Mouse (Mus musculus) embryonic stem cell, embryonic (primary cell): Measurements from ENCODE around the gene Zfp746.
"Not testable (repeated sequence)": the region's sequence is repeated elsewhere in the genome, so short reads cannot be mapped to it uniquely, and the experiment has no call there.

Experiments used
- CTCF ChIA-PET, 4 experiments: fragments of 300-600 bp in 2 of 4; fragments of 350-600 bp in 2 of 4; sonication (Branson Sonifier 250); formaldehyde crosslinking; loops; one replicate each; lab custom pipeline; 2022; ENCODE audit warnings: inconsistent platforms in 2 of 4; lab: Charles Lee
- POLR2A ChIA-PET, 4 experiments: fragments of 300-600 bp in 2 of 4; fragments of 350-600 bp in 2 of 4; sonication (Branson Sonifier 250); formaldehyde crosslinking; loops; one replicate each; lab custom pipeline; 2022; ENCODE audit warnings: antibody characterized with exemption in 4 of 4, inconsistent platforms in 1 of 4; lab: Charles Lee

Gene Zfp746

DNA sequence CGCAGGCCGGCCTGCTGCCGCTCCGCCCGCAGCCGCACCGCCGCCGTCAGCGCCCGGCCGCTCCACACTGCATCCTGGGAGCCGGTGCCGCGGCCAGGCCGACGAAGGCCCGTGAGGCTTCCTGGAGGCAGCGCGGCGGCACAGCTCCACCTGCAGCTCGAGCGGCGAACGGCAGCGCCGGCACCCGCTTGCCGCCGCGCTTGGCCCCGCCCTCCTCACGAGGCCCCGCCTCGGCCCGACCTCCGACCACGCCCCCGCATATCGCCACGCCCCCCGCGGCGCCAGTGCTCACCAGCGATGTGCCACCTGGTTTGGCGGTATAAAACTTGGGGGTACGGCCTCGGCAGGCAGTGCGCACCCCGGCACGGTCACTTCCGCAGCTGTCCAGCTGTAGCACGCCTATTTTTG, at the start of gene Zfp746:
Zfp746 (minus strand) TSS at position 123 of the 408 bp plus-strand sequence.
- CTCF ChIA-PET, result interaction anchor here (0.6 to 2.4 kb wide), 9 partner anchors 8 to 251 kb away, joined by 3 to 10 read pairs (median 5); partner anchors contain the start of gene Zfp398 (in 3 of the 4)
- POLR2A ChIA-PET, result interaction anchor here in 3 of 4 experiments (0.8 to 5.4 kb wide), 13 partner anchors 9 to 267 kb away, joined by 3 to 27 read pairs (median 4); no protein-coding TSS in a partner anchor

DNA sequence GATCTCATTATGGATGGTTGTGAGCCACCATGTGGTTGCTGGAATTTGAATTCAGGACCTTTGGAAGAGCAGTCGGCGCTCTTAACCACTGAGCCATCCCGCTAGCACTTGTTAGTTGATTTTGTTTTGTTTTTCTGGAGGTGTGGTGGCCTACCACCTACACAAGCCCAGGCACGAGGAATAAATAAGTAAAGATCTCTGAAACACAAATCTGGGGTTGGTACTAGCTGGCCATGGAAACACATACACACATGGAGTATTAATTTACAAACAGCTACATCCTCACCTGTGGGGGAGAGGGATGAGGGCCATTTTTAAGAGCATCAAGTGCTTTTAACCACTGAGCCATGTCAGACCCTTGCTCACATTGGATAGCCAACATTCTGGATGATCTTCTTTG, 34.7 kb upstream of the Zfp746 start:
- POLR2A ChIA-PET, CTCF ChIA-PET: not testable (repeated sequence)

DNA sequence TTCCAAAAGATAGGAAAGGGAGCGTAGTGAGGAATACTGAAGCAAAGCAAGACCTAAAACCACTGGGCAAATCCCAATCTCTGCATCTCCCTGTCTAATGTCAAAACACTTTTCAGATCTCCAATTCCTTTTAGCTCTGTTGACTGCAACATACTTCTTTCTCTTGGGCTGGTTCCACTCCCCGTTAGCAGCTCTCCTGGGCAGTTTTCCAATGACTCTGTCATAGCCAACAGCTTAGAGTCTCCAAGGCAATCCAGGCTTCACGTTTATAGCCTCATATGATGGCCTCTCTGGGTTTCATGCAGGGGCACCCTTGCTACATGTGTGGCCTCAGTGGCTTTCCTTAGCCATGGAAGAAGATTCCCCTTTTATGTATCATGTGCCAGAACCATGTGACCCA, 29.6 kb upstream of the Zfp746 start:
- ChIA-PET POLR2A (interaction anchor here in 2 of 4 experiments (0.6 kb wide), 2 partner anchors 417 to 601 kb away, joined by 3 to 4 read pairs; no protein-coding TSS in a partner anchor), CTCF (interaction anchor here in 1 of 4 experiments (0.6 kb wide), 1 partner anchor 30 kb away, joined by 4 read pairs; no protein-coding TSS in a partner anchor)

GRCm38 (mm10) chr6:48086957-48087715, 743 bp upstream of the Zfp746 start:
- ChIA-PET CTCF (interaction anchor here (0.9 to 2.4 kb wide), 7 partner anchors 71 to 252 kb away, joined by 3 to 10 read pairs (median 6); partner anchors contain the start of gene Zfp398 (in 3 of the 4)), POLR2A (interaction anchor here in 2 of 4 experiments (0.6 to 5.4 kb wide), 8 partner anchors 8 to 468 kb away, joined by 3 to 27 read pairs (median 4); no protein-coding TSS in a partner anchor)

- ChIA-PET CTCF (interaction anchor here (0.6 to 2.4 kb wide), 10 partner anchors 7 to 251 kb away, joined by 3 to 10 read pairs (median 4); partner anchors contain the start of gene Zfp398 (in 3 of the 4)), POLR2A (interaction anchor here in 3 of 4 experiments (0.6 to 5.4 kb wide), 25 partner anchors 10 to 1098 kb away, joined by 3 to 27 read pairs (median 3); partner anchors contain the start of genes Krba1 (in 1 of the 3) and Zfp398 (in 1 of the 3))
These were observed 630 bp downstream of the Zfp746 start for GRCm38 (mm10) chr6:48085521-48086404.

DNA sequence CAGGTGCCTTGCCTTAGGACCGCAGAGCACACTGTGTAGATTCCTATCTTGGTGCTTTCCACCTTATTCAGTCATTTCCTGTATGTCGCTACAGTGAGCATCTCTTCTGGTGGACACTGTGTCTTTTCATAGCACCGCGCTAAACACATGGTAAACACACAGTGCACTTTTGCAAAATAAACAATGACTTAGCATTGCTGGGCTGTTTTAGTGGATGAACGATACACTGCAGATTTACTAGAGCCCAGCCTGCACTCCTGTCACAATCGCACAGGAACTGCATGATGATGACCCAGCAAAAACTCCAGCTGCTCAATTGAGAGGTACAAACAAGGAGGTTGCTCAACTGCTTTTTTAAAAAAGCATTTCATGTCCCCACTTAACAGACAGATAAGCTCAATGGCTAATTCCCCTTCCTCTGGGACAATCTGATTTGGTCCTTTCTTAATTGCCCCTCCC, 2.6 kb downstream of the Zfp746 start:
- CTCF ChIA-PET, result interaction anchor here in 1 of 4 experiments (1.5 kb wide), 1 partner anchor 249 kb away, joined by 3 read pairs; the partner anchor contains the start of gene Zfp398

GRCm38 (mm10) chr6:48081952-48082351, 4.4 kb downstream of the Zfp746 start:
- CTCF ChIA-PET, result no interaction called here
- POLR2A ChIA-PET, result interaction anchor here in 1 of 4 experiments (0.6 kb wide), 1 partner anchor 145 kb away, joined by 3 read pairs; no protein-coding TSS in a partner anchor

More for the DNA sequence above, 2.6 kb downstream of the Zfp746 start:
- POLR2A ChIA-PET, result interaction anchor here in 2 of 4 experiments (1.1 to 5.4 kb wide), 8 partner anchors 8 to 249 kb away, joined by 3 to 27 read pairs (median 6); partner anchors contain the start of gene Zfp398 (in 1 of the 2)

DNA sequence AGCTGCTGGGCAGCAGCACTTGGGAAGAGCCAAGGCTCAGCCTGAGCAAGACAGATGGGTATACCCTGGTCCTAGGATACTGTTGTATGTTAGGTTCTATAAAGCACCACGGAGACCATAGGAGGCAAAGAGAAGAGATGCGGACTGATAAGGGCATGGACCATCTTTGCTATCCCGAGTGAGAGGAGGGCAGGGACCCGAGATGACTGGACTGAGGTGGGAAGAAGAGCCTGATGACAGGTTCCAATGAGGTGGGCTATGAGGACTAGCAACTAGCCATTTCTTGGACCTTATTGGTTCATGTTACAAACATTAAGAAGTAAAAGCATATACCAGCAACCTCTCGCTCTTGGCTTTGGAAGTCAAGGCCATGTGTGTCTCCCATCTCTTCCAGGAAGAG, 5.4 kb downstream of the Zfp746 start:
- ChIA-PET POLR2A (interaction anchor here in 1 of 4 experiments (0.6 kb wide), 2 partner anchors 144 to 489 kb away, joined by 3 read pairs; no protein-coding TSS in a partner anchor), CTCF (interaction anchor here in 1 of 4 experiments (1.1 kb wide), 1 partner anchor 55 kb away, joined by 4 read pairs; no protein-coding TSS in a partner anchor)

GRCm38 (mm10) chr6:48073316-48073715, 13.1 kb downstream of the Zfp746 start:
- ChIA-PET CTCF (interaction anchor here in 1 of 4 experiments (0.7 kb wide), 1 partner anchor 240 kb away, joined by 3 read pairs; no protein-coding TSS in a partner anchor), POLR2A (interaction anchor here in 2 of 4 experiments (0.7 to 1.7 kb wide), 7 partner anchors 9 to 48 kb away, joined by 3 to 7 read pairs (median 3); no protein-coding TSS in a partner anchor)

DNA sequence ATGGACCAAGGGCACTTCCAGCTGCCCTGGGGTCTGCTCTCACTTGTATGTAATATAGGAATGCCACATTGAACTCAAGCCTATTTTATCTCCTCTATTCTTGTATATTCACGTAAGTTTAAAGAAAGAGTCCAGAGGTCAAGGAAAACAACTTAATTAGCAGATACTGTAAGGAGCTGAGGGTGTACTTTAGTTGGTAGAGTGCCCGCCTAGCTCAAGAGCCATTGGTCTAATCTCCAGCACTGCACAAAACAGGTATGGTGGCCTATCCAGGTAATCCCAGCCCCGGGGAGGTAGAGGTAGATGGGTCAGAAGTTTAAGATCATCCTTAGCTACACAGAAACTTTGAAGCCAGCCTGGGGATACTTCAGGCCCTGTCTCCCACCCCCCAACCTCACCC, 18.9 kb downstream of the Zfp746 start:
- ChIA-PET POLR2A (interaction anchor here in 1 of 4 experiments (1.1 to 3.0 kb wide), 3 partner anchors 9 to 19 kb away, joined by 4 to 27 read pairs (median 4); partner anchors contain the start of gene Zfp746), CTCF (interaction anchor here in 1 of 4 experiments (0.7 kb wide), 1 partner anchor 42 kb away, joined by 4 read pairs; no protein-coding TSS in a partner anchor)

- CTCF ChIA-PET, result interaction anchor here in 1 of 4 experiments (1.2 kb wide), 1 partner anchor 230 kb away, joined by 3 read pairs; the partner anchor contains the start of gene Zfp398
These were observed 20.8 kb downstream of the Zfp746 start for GRCm38 (mm10) chr6:48065587-48066075.

DNA sequence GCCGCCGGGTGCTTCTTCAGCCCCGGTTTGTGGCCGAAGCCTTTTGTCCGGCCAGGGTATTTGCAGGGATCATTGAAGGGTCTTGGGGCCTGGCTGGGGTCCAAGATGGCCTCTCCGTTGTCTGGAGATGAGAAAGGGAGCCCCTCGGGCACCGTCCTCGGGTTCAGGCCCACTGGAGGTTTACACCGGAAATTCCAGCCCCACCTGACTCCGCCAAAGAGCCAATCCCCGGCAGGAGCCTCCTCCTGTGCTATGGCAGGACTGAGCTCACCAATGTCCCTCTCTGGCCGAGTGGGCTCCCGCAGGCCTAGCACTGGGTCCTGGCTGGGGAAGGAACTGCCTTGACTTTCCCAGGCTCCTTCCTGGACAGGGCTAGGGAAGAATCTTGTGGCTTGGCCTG, 21.9 kb downstream of the Zfp746 start:
- POLR2A ChIA-PET, result interaction anchor here in 3 of 4 experiments (0.7 to 3.7 kb wide), 24 partner anchors 9 to 1154 kb away, joined by 3 to 14 read pairs (median 4); partner anchors contain the start of genes Zfp282 (in 2 of the 3), Zfp777 (in 2 of the 3), Pdia4 (in 1 of the 3) and Zfp398 (in 1 of the 3)
- CTCF ChIA-PET, result interaction anchor here in 1 of 4 experiments (1.0 kb wide), 1 partner anchor 40 kb away, joined by 3 read pairs; no protein-coding TSS in a partner anchor

More at GRCm38 (mm10) chr6:48065587-48066075, 20.8 kb downstream of the Zfp746 start:
- POLR2A ChIA-PET, result interaction anchor here in 3 of 4 experiments (0.6 to 3.7 kb wide), 14 partner anchors 9 to 432 kb away, joined by 3 to 27 read pairs (median 4); partner anchors contain the start of genes Pdia4 (in 1 of the 3), Zfp746 (in 1 of the 3), Zfp777 (in 1 of the 3) and Zfp956 (in 1 of the 3)

GRCm38 (mm10) chr6:48063940-48064339, 22.5 kb downstream of the Zfp746 start:
- POLR2A ChIA-PET, result interaction anchor here in 3 of 4 experiments (0.7 to 3.7 kb wide), 27 partner anchors 9 to 1154 kb away, joined by 3 to 14 read pairs (median 4); partner anchors contain the start of genes Zfp282 (in 2 of the 3), Pdia4 (in 1 of the 3), Zfp398 (in 1 of the 3) and Zfp777 (in 1 of the 3)
- CTCF ChIA-PET, result interaction anchor here in 1 of 4 experiments (0.5 to 1.0 kb wide), 2 partner anchors 16 to 39 kb away, joined by 3 to 5 read pairs; no protein-coding TSS in a partner anchor

DNA sequence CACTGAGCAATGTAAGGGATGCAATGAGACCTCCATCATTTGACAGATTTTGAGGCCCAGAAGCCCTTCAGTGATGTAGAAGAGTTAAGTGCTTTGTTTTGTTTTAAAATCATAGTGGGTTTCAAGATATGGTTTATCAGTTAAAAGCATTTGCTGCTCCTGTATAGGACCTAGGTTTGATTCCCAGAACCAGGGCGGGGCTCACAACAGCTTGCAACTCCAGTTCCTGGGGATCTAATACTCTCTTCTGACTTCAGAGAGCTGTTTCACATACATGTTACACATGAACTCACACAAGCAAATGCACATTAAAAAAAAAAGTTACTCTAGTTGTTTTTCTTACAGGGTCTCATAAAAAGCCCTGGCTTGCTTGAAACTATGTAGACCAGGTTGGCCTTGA, 25.5 kb downstream of the Zfp746 start:
- ChIA-PET CTCF (no interaction called here), POLR2A (no interaction called here)

DNA sequence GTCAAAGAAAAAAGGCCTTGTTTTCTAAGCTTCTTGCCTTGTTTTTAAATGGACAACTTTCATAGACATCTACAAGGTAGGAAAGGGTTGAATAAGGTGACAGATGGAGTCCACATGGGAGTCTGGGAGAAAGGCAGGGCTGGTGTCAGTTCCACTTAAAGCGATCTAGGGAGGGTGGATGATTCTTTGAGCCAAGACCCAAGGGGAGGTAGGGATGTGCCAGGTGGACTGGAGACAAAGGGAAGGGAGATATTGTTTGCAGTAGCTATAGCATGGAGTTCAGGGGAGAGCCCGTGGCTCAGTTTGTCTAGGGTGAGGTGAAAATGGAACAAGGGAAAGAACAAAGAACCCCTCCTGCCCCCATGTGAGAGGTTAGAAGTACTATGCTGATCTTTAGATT, 26.0 kb downstream of the Zfp746 start:
- ChIA-PET POLR2A (interaction anchor here in 1 of 4 experiments (0.9 to 1.0 kb wide), 2 partner anchors 14 to 36 kb away, joined by 3 read pairs; no protein-coding TSS in a partner anchor), CTCF (no interaction called here)

DNA sequence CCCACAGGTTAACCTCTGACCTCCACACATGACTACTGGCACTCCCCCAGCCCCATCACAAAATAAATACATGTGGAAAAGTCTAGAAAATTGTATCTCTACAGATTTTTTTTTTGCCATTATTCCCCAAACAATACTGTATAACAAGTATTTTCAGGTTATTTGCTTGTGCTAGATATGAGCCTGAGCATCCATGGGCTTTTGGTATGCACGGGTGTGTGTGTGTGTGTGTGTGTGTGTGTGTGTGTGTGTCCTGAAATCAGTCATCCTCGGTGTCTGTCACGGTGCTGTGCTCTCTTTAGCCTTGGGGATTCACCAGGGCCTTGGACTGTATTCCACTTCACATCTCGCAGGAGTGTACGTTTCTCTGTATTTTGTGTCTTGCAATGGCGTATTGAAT, 34.3 kb downstream of the Zfp746 start:
- ChIA-PET POLR2A (interaction anchor here in 1 of 4 experiments (1.1 kb wide), 1 partner anchor 27 kb away, joined by 4 read pairs; no protein-coding TSS in a partner anchor), CTCF (no interaction called here)
